Mouse (Mus musculus): ENCODE results near the gene 1600002K03Rik.

- TF ChIP-seq GATA1 (IDR thresholded peaks at IDR 0.05; ENCODE audit: borderline replicate concordance, low read length): no peak
- TF ChIP-seq CTCF (IDR thresholded peaks at IDR 0.05; ENCODE audit: low read depth, low read length): no peak
Observed at GRCm38 (mm10) chr10:80131316-80131951, 41.3 kb upstream of the 1600002K03Rik start.

Data from G1E (cell line).